ENCODE assay signal across 8 mouse cellular contexts in genomic region chr2:35200898-35201668, GRCm38 (mm10). TPM values are rescaled to one million over a fixed set of nuclear protein-coding genes. Genes with fewer than 3 reads are reported as not detected.
DNase-seq lines count a peak whose midpoint lies in the region; ATAC-seq and TF ChIP-seq lines count a peak whose summit lies in the region.

Rab14 (minus strand) TSS chr2:35201120.

- under 1% methylated on average over 41 of the region's 47 CpGs for WGBS in forebrain, embryonic 15.5 days
- under 1% methylated on average over 47 of the region's 47 CpGs for WGBS in lung, adult 2 months

- DNase-seq in ES-E14 (ENCODE audit: low read depth, low spot score), result peak; percentile 97
- DNase-seq in cerebellum, adult 11-12 months, result peak; percentile 100
- peak; percentile 99 for DNase-seq in heart, postnatal 25 days (ENCODE audit: low spot score)
- peak; percentile 99 to 100 for DNase-seq in layer of hippocampus, adult 18-20 months (ENCODE audit: low spot score in 2 of 2)
- peak; percentile 98 for DNase-seq in lung, adult 2 months
- DNase-seq in thymus, adult 18-20 months, result peak; percentile 99 to 100

- H3K4me3 ChIP-seq in ES-E14 (ENCODE audit: insufficient read depth in 1 of 2, low read depth in 1 of 2, low read length in 2 of 2, poor library complexity in 1 of 2, severe bottlenecking in 1 of 2), result peak within 1 kb of the TSS; percentile 89 to 91
- peak within 1 kb of the TSS; percentile 94 for H3K4me3 ChIP-seq in forebrain, embryonic 15.5 days
- H3K4me3 ChIP-seq in lung, adult 2 months (replicated peaks; ENCODE audit: extremely low read depth, low read depth, low read length), result peak within 1 kb of the TSS; percentile 93

- no peaks in the 10 kb centered on the region for H3K9me3 ChIP-seq in ES-E14 (ENCODE audit: control insufficient read depth, insufficient read depth, low read depth, low read length)
- H3K9me3 ChIP-seq in forebrain, embryonic 15.5 days, result no peaks in the 10 kb centered on the region

- 0 out of 2 replicates have a peak, but pooled peaks cover 4% of the 10 kb centered on the region for H3K27me3 ChIP-seq in forebrain, embryonic 15.5 days

- intact Hi-C loops in heart, postnatal 25 days (cut with DNase I), result loop anchor here (5.0 kb wide), 1 partner anchor 136 kb away; the partner anchor contains the start of gene Stom

- H3K9ac ChIP-seq in ES-E14 (ENCODE audit: insufficient read depth, low read depth, low read length, poor library complexity, severe bottlenecking), result peak within 1 kb of the TSS; percentile 95
- H3K9ac ChIP-seq in forebrain, embryonic 15.5 days (replicated peaks), result peak within 1 kb of the TSS; percentile 98

- ATAC-seq in forebrain, embryonic 15.5 days (replicated peaks), result peak; percentile 97
- ATAC-seq in neutrophil, adult 5-6 weeks (ENCODE audit: extremely low read depth, insufficient number of reproducible peaks, low FRiP score, poor library complexity, severe bottlenecking), result peak; percentile 94

- no peaks in the 10 kb centered on the region for H3K36me3 ChIP-seq in ES-E14 (ENCODE audit: control insufficient read depth, insufficient read depth, low read length, poor library complexity, severe bottlenecking)
- no peaks in the 10 kb centered on the region for H3K36me3 ChIP-seq in forebrain, embryonic 15.5 days

- H3K27ac ChIP-seq in ES-E14 (ENCODE audit: insufficient read depth, low read depth, low read length, poor library complexity, severe bottlenecking), result peak within 1 kb of the TSS; percentile 50
- peak within 1 kb of the TSS; percentile 97 for H3K27ac ChIP-seq in forebrain, embryonic 15.5 days (replicated peaks)

- H3K4me2 ChIP-seq in forebrain, embryonic 15.5 days (replicated peaks), result peak within 1 kb of the TSS; percentile 69

- H3K4me1 ChIP-seq in ES-E14 (ENCODE audit: control insufficient read depth in 2 of 2, insufficient read depth in 2 of 2, low read length in 2 of 2, poor library complexity in 1 of 2), result no peaks in the 10 kb centered on the region
- peaks cover 33% of the 10 kb centered on the region for H3K4me1 ChIP-seq in forebrain, embryonic 15.5 days
- H3K4me1 ChIP-seq in lung, adult 2 months (ENCODE audit: control insufficient read depth, insufficient read depth, low read length), result peaks cover 14% of the 10 kb centered on the region

- peak; percentile 96; the same call in 1 of the 2 replicates for TF ChIP-seq POLR2A in lung, adult 2 months (IDR thresholded peaks at IDR 0.05; ENCODE audit: borderline replicate concordance, extremely low read depth, low read depth, low read length)

- TF ChIP-seq CTCF in lung, adult 2 months (IDR thresholded peaks at IDR 0.05; ENCODE audit: insufficient read depth, low read length), result no peak

- in situ Hi-C loops in ES-E14 (cut with MboI; ENCODE audit: low sequenced_read_pairs in 2 of 2, unreplicated experiment in 2 of 2), result no loop called here

TF ChIP-seq in ES-E14, 5 proteins besides CTCF, POLR2A, EP300 and RAD21:
- TF ChIP-seq CHD2 (IDR thresholded peaks at IDR 0.05; ENCODE audit: low read depth, low read length), result no peak
- TF ChIP-seq HCFC1 (IDR thresholded peaks at IDR 0.05; ENCODE audit: borderline replicate concordance, insufficient read depth, low read length), result peak; percentile 62

RNA-seq across cellular contexts. Expression of gene Rab14, which starts in this region (rescaled TPM):
- total RNA-seq in ES-E14 (2012; rRNA removed), result 34.0 and 39.5 TPM in 2 replicates
- polyA plus RNA-seq in forebrain, embryonic 15.5 days (2015; fragmentation: Nextera tagmentation; extraction: Ambion mirVana), result 445 and 460 TPM in 2 replicates
- total RNA-seq in heart, postnatal 25 days (2021), result 100 to 1,000 TPM; 117 to 136 TPM
- total RNA-seq in layer of hippocampus, adult 18-20 months (2021), result 100 to 1,000 TPM; 237 to 248 TPM
- polyA plus RNA-seq in lung, adult 2 months (2012; rRNA removed), result 120 and 360 TPM in 2 replicates
- 215 and 295 TPM in 2 replicates for total RNA-seq in neutrophil, adult 5-6 weeks (2017)

Comparison
In these comparisons a context has a peak if more than half of its experiments do, and no peak if none do; other contexts are left out.
1. Peak in every context shown above with its lines: DNase-seq, ATAC-seq, H3K4me3 ChIP-seq and H3K27ac ChIP-seq.